ENCODE assay signal across 9 mouse cellular contexts in the genomic region with DNA sequence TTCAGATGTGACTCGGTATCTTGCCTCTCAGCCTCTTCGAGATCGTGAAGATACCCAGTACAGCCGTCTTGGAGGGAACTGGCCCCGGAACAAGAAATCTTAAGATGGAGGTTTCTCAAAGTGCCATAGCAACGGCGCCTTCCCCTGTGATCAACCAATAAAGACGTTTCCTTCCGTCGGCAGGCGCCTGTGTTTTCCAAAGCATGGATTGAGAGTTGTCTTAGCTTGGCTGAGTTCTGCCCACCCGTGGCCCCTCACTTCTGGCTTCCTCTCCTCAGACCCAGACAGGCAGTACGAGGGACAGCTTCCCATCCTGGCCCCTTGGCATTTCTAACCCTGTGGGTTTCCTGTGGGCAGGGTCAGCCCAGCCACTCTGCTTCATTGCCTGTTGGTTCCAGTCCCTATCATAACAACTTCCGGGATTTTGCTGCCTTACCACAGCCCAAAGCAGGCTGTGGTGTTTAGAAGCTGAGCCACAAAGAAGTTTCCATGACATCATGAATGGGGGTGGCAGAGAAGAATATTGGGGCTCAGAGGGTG. TPM values are rescaled to one million over a fixed set of nuclear protein-coding genes. Genes with fewer than 3 reads are reported as not detected.
DNase-seq lines count a peak whose midpoint lies in the region; ATAC-seq lines count a peak whose summit lies in the region.
"Had no signal": no experiment of that assay in that cellular context is flagged by ENCODE, and none has a peak within 500 bp of the region (broad histone marks: within the 10 kb centered on the region; RNA-seq: fewer than 3 reads in every experiment).

No protein-coding gene starts in this region.

- DNase-seq in adrenal gland, postnatal 10 days, result peak; percentile 7
- DNase-seq in adrenal gland, postnatal 25 days, result no peak
- DNase-seq in brain, adult 2 months (ENCODE audit: low read depth, low spot score), result peak; percentile 5
- peak; percentile 90 to 95 for DNase-seq in natural killer cell, adult 2 months (ENCODE audit: low spot score in 2 of 2)
- no peak for DNase-seq in layer of hippocampus, postnatal 25 days (ENCODE audit: extremely low spot score in 1 of 2, low spot score in 1 of 2)
- no peak for DNase-seq in gastrocnemius, postnatal 14 days

- H3K4me2 ChIP-seq in limb, embryonic 13.5 days (replicated peaks), result peak overlapping the region; percentile 12; the same call in 1 of the 2 replicates
- no peak overlapping the region for H3K4me2 ChIP-seq in forebrain, embryonic 13.5 days
- H3K4me2 ChIP-seq: hindbrain, embryonic 15.5 days had no signal

- H3K4me1 ChIP-seq in limb, embryonic 13.5 days, result no peaks in the 10 kb centered on the region
- H3K4me1 ChIP-seq in forebrain, embryonic 13.5 days, result no peaks in the 10 kb centered on the region
- H3K4me1 ChIP-seq: hindbrain, embryonic 15.5 days had no signal

- H3K36me3 ChIP-seq in limb, embryonic 13.5 days, result no peaks in the 10 kb centered on the region
- H3K36me3 ChIP-seq in forebrain, embryonic 13.5 days (ENCODE audit: poor library complexity, severe bottlenecking), result no peaks in the 10 kb centered on the region
- H3K36me3 ChIP-seq: hindbrain, embryonic 15.5 days had no signal

- no peak overlapping the region for H3K9ac ChIP-seq in limb, embryonic 13.5 days
- no peak overlapping the region for H3K9ac ChIP-seq in forebrain, embryonic 13.5 days
- H3K9ac ChIP-seq: hindbrain, embryonic 15.5 days had no signal

- ATAC-seq in limb, embryonic 13.5 days (ENCODE audit: low FRiP score, low read depth), result no peak
- ATAC-seq in forebrain, embryonic 13.5 days, result no peak

- peak overlapping the region; percentile 39; the same call in 1 of the 2 replicates for H3K27ac ChIP-seq in limb, embryonic 13.5 days
- no peak overlapping the region for H3K27ac ChIP-seq in forebrain, embryonic 13.5 days
- H3K27ac ChIP-seq: hindbrain, embryonic 15.5 days had no signal

- no peak overlapping the region for H3K4me3 ChIP-seq in limb, embryonic 13.5 days
- H3K4me3 ChIP-seq in forebrain, embryonic 13.5 days, result no peak overlapping the region
- H3K4me3 ChIP-seq: hindbrain, embryonic 15.5 days had no signal

- intact Hi-C loops in gastrocnemius, postnatal 14 days (cut with DNase I; ENCODE audit: low total_unique reads), result no loop called here

- H3K27me3 ChIP-seq in limb, embryonic 13.5 days, result no peaks in the 10 kb centered on the region
- H3K27me3 ChIP-seq in forebrain, embryonic 13.5 days, result no peaks in the 10 kb centered on the region
- H3K27me3 ChIP-seq: hindbrain, embryonic 15.5 days had no signal

- WGBS in limb, embryonic 13.5 days, result 64% methylated on average over 14 of the region's 14 CpGs
- 69% methylated on average over 14 of the region's 14 CpGs for WGBS in forebrain, embryonic 13.5 days

- H3K9me3 ChIP-seq in limb, embryonic 13.5 days, result no peaks in the 10 kb centered on the region
- no peaks in the 10 kb centered on the region for H3K9me3 ChIP-seq in forebrain, embryonic 13.5 days (replicated peaks)
- H3K9me3 ChIP-seq: hindbrain, embryonic 15.5 days had no signal

RNA-seq across cellular contexts. Expression of a gene that starts 4.7 kb away (rescaled TPM):
- total RNA-seq in adrenal gland, postnatal 10 days (2021), result 1 to 10 TPM; 3.0 to 3.1 TPM
- total RNA-seq in adrenal gland, postnatal 25 days (2021), result not detected in 2 replicates
- polyA plus RNA-seq in limb, embryonic 13.5 days (2015; fragmentation: Nextera tagmentation; extraction: Ambion mirVana), result 0.15 TPM in 1 of 2 replicates, not detected in the other
- not detected for total RNA-seq in layer of hippocampus, postnatal 25 days (2021)
- under 1 TPM in 1 of 2 experiments, not detected in 1; 0.33 TPM for total RNA-seq in gastrocnemius, postnatal 14 days (2021)
- not detected in 2 replicates for polyA plus RNA-seq in forebrain, embryonic 13.5 days (2015; fragmentation: Nextera tagmentation; extraction: Ambion mirVana)
- polyA plus RNA-seq: hindbrain, embryonic 15.5 days had no signal

RNA-seq across cellular contexts. Expression of a gene that starts 6.1 kb away (rescaled TPM):
- 1 to 10 TPM; 4.6 to 5.0 TPM for total RNA-seq in adrenal gland, postnatal 10 days (2021)
- 0.52 TPM in 1 of 2 replicates, not detected in the other for total RNA-seq in adrenal gland, postnatal 25 days (2021)
- polyA plus RNA-seq in limb, embryonic 13.5 days (2015; fragmentation: Nextera tagmentation; extraction: Ambion mirVana), result 0.50 and 0.61 TPM in 2 replicates
- not detected for total RNA-seq in layer of hippocampus, postnatal 25 days (2021)
- total RNA-seq in gastrocnemius, postnatal 14 days (2021), result under 1 TPM in 1 of 2 experiments, not detected in 1; 0.13 TPM
- not detected in 2 replicates for polyA plus RNA-seq in forebrain, embryonic 13.5 days (2015; fragmentation: Nextera tagmentation; extraction: Ambion mirVana)
- polyA plus RNA-seq: hindbrain, embryonic 15.5 days had no signal

RNA-seq across cellular contexts. Expression of a gene that starts 20.9 kb away (rescaled TPM):
- 10 to 100 TPM; 77.5 to 91.0 TPM for total RNA-seq in adrenal gland, postnatal 10 days (2021)
- 71.9 and 105 TPM in 2 replicates for total RNA-seq in adrenal gland, postnatal 25 days (2021)
- 27.0 and 27.3 TPM in 2 replicates for polyA plus RNA-seq in limb, embryonic 13.5 days (2015; fragmentation: Nextera tagmentation; extraction: Ambion mirVana)
- total RNA-seq in layer of hippocampus, postnatal 25 days (2021), result 10 to 100 TPM; 76.0 to 81.7 TPM
- total RNA-seq in gastrocnemius, postnatal 14 days (2021), result 10 to 100 TPM; 31.9 to 36.4 TPM
- 31.9 and 32.0 TPM in 2 replicates for polyA plus RNA-seq in forebrain, embryonic 13.5 days (2015; fragmentation: Nextera tagmentation; extraction: Ambion mirVana)

RNA-seq across cellular contexts. Expression of a gene that starts 23.1 kb away (rescaled TPM):
- total RNA-seq in adrenal gland, postnatal 10 days (2021), result 1 to 10 TPM; 6.7 to 7.3 TPM
- 0.46 TPM in 1 of 2 replicates, not detected in the other for total RNA-seq in adrenal gland, postnatal 25 days (2021)
- polyA plus RNA-seq in limb, embryonic 13.5 days (2015; fragmentation: Nextera tagmentation; extraction: Ambion mirVana), result not detected in 2 replicates
- total RNA-seq in layer of hippocampus, postnatal 25 days (2021), result not detected
- not detected for total RNA-seq in gastrocnemius, postnatal 14 days (2021)
- polyA plus RNA-seq in forebrain, embryonic 13.5 days (2015; fragmentation: Nextera tagmentation; extraction: Ambion mirVana), result not detected in 2 replicates

RNA-seq across cellular contexts. Expression of a gene that starts 53.3 kb away (rescaled TPM):
- 10 to 100 TPM; 15.1 to 16.4 TPM for total RNA-seq in adrenal gland, postnatal 10 days (2021)
- 5.7 and 7.4 TPM in 2 replicates for total RNA-seq in adrenal gland, postnatal 25 days (2021)
- 16.5 and 19.7 TPM in 2 replicates for polyA plus RNA-seq in limb, embryonic 13.5 days (2015; fragmentation: Nextera tagmentation; extraction: Ambion mirVana)
- under 1 TPM; 0.75 to 0.79 TPM for total RNA-seq in layer of hippocampus, postnatal 25 days (2021)
- total RNA-seq in gastrocnemius, postnatal 14 days (2021), result under 1 TPM; 0.11 to 0.27 TPM
- 0.11 TPM in 1 of 2 replicates, not detected in the other for polyA plus RNA-seq in forebrain, embryonic 13.5 days (2015; fragmentation: Nextera tagmentation; extraction: Ambion mirVana)

Comparison
In these comparisons a context has a peak if more than half of its experiments do, and no peak if none do; other contexts are left out.
1. DNase-seq: peak in adrenal gland, postnatal 10 days (single experiment), brain, adult 2 months (single experiment) and natural killer cell, adult 2 months (2 of 2); none in adrenal gland, postnatal 25 days (single experiment), layer of hippocampus, postnatal 25 days (0 of 2) and gastrocnemius, postnatal 14 days (single experiment).